Mouse (Mus musculus): ENCODE results near the gene Bcl2a1c. TPM values are rescaled to one million over a fixed set of nuclear protein-coding genes. Genes with fewer than 3 reads are reported as not detected.
"Not testable (repeated sequence)": the region's sequence is repeated elsewhere in the genome, so short reads cannot be mapped to it uniquely, and the experiment has no call there.

Bcl2a1c gene
- total RNA-seq (2022), result not detected

GRCm38 (mm10) chr9:114329855-114330254 is at the start of gene Bcl2a1c:
Gene Bcl2a1c (plus strand): TSS chr9:114330135.
- DNase-seq (ENCODE audit: low spot score in 2 of 2), result not testable (repeated sequence)

- DNase-seq (ENCODE audit: low spot score in 2 of 2), result not testable (repeated sequence)
These were observed 24.0 kb upstream of the Bcl2a1c start for GRCm38 (mm10) chr9:114305957-114306356.

GRCm38 (mm10) chr9:114311752-114312151 is 18.2 kb upstream of the Bcl2a1c start:
- not testable (repeated sequence) for DNase-seq (ENCODE audit: low spot score in 2 of 2)

GRCm38 (mm10) chr9:114318021-114318420 is 11.9 kb upstream of the Bcl2a1c start:
- peak in 1 of 2 experiments; percentile 10 for DNase-seq (ENCODE audit: low spot score in 2 of 2)

- no peak for DNase-seq (ENCODE audit: low spot score in 2 of 2)
These were observed 3.8 kb upstream of the Bcl2a1c start for GRCm38 (mm10) chr9:114326011-114326748.

- DNase-seq (ENCODE audit: low spot score in 2 of 2), result not testable (repeated sequence)
These were observed 1.6 kb upstream of the Bcl2a1c start for GRCm38 (mm10) chr9:114328332-114328731.

GRCm38 (mm10) chr9:114367783-114368470 is 38.0 kb downstream of the Bcl2a1c start:
- peak; percentile 53 to 66 for DNase-seq (ENCODE audit: low spot score in 2 of 2)

- no peak for DNase-seq (ENCODE audit: low spot score in 2 of 2)
These were observed 38.5 kb downstream of the Bcl2a1c start for GRCm38 (mm10) chr9:114368471-114368858.

- DNase-seq (ENCODE audit: low spot score in 2 of 2), result not testable (repeated sequence)
These were observed 39.5 kb downstream of the Bcl2a1c start for GRCm38 (mm10) chr9:114369389-114369788.

- DNase-seq (ENCODE audit: low spot score in 2 of 2), result not testable (repeated sequence)
These were observed 41.8 kb downstream of the Bcl2a1c start for GRCm38 (mm10) chr9:114371717-114372116.

- DNase-seq (ENCODE audit: low spot score in 2 of 2), result no peak
These were observed 45.5 kb downstream of the Bcl2a1c start for GRCm38 (mm10) chr9:114375276-114375962.

GRCm38 (mm10) chr9:114377168-114377567 is 47.2 kb downstream of the Bcl2a1c start:
- no peak for DNase-seq (ENCODE audit: low spot score in 2 of 2)

- no peak for DNase-seq (ENCODE audit: low spot score in 2 of 2)
These were observed 49.9 kb downstream of the Bcl2a1c start for GRCm38 (mm10) chr9:114379871-114380270.

Other genes starting within 250 kb of the Bcl2a1c start
- 1 to 10 TPM; 5.1 to 8.9 (median 6.4) TPM for gene Crtap, start 60.5 kb downstream of the Bcl2a1c start, total RNA-seq (2022)
- gene Glb1, start 70.9 kb downstream of the Bcl2a1c start, total RNA-seq (2022), result 1 to 10 TPM; 2.7 to 3.4 (median 3.0) TPM
- gene Tmppe, start 71.0 kb downstream of the Bcl2a1c start, total RNA-seq (2022), result 1 to 10 TPM; 1.1 to 1.7 (median 1.4) TPM
- gene Ccr4, start 174.8 kb downstream of the Bcl2a1c start, total RNA-seq (2022), result not detected
- not detected for gene C130032M10Rik, start 185.6 kb downstream of the Bcl2a1c start, total RNA-seq (2022)
- not detected for gene Trim71, start 234.2 kb downstream of the Bcl2a1c start, total RNA-seq (2022)

All from gastrocnemius, adult 8-10 months (tissue).